Mouse (Mus musculus): ENCODE results near the gene Dda1.
A peak's percentile ranks its signal among the peaks of the same experiment; 100 is the strongest.
"Not testable (repeated sequence)": the region's sequence is repeated elsewhere in the genome, so short reads cannot be mapped to it uniquely, and the experiment has no call there.

The Dda1 gene

DNA sequence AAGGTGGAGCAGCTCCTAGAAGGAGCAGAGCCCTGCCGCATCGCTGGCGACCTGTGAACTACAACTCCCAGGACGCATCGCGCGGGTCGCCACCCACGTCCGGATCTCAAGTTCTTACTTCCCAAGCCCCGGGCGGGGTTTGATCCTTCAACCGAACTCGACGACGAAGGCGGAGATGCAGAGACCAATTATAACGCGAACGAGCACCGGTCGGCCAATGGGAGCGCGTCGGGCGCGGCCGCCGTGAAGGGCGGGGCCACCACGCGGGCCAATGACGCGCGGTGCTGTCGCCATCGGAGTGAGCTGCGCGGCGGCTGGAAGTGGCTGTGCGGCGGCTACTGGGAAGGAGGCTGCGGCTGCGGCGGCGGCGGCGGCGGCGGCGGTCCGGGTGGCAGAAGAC lies at the start of gene Dda1:
Dda1 (plus strand) TSS at position 284 of the 400 bp plus-strand sequence.
- peak; percentile 99 for DNase-seq

DNA sequence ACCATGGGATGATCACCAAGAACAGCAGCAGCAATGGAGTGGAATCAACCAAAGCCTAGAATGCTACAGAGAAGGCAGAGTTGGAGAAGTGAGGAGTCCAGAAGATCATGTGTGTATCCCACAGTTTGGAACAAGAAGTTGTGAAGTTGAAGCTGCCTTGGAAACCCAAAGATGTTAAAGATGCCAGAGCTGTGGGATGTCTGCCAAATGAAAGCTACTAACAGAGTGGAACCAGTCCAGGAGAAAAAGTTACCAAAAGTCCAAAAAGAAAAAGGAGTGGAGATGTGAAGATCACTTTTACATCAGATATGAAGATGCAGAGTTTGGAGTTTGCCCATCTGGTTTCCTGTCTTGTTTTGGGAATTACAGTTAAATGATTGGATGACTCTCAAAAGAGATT lies 46.9 kb upstream of the Dda1 start:
- DNase-seq = no peak

DNA sequence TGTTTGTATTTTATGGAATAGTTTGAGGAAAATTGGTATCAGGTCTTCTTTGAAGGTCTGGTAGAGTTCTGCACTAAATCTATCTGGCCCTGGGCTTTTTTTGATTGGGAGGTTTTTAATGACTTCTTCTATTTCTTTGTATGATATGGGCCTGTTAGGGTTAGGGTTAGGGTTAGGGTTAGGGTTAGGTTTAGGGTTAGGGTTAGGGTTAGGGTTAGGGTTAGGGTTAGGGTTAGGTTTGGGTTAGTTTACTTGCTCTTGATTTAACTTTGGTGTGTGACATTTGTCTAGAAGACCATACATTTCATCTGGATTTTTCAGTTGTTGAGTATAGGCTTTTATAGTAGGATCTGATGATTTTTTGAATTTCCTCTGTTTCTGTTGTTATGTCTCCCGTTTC lies 36.1 kb upstream of the Dda1 start:
- DNase-seq = not testable (repeated sequence)

DNA sequence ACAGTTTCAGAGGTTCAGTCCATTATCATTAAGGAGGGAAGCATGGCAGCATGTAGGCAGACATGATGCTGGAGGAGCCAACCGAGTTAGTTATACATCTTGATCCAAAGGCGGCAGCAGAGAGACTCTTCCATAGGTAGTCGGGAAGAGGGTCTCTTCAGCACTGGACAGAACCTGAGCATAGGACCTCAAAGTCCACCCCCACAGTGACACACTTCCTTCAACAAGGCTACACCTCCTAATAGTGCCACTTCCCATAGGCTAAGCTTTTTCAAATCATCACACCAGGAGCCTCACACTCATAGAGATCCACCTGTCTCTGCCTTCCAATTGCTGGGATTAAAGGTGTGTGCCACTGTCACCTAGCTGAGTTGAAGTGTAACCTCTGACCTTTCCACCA lies 32.0 kb upstream of the Dda1 start:
- DNase-seq = no peak

DNA sequence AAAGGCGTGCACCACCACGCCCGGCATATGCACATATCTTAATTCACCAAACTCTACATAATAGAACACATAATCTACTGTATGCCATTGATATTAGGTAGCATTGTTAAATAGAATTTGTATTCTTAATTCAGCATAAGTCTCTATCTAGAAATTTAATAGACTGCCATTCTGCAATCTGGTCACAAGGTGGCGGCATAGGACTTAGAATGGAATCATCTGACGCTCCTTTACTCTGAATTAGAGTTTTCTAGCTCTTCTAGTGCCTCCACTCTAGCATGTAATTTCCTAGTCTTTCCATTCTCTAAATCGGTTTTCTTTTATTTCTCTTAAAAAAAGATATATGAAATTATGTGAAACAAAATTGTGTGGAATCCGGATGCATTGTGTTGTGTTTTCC lies 27.6 kb upstream of the Dda1 start:
- DNase-seq = peak; percentile 27

DNA sequence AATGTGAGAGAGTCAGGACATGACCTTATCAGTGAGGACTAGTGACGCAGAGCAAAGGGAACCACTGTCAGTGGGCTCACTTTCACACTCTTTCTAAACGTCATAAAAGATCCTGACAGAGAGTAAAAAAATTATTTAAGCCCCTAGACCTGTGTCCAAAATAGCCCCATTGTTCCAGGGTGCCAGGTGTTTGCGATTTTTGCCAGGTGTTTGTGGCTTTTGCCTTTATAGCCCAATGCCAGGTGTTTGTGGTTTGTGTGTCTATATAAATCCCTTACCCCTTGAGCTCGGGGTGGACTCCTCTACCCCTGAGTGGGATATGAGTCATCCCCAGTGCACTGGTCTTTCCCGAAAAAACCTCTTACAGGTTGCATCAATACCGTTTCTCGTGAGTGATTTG lies 23.9 kb upstream of the Dda1 start:
- no peak for DNase-seq

DNA sequence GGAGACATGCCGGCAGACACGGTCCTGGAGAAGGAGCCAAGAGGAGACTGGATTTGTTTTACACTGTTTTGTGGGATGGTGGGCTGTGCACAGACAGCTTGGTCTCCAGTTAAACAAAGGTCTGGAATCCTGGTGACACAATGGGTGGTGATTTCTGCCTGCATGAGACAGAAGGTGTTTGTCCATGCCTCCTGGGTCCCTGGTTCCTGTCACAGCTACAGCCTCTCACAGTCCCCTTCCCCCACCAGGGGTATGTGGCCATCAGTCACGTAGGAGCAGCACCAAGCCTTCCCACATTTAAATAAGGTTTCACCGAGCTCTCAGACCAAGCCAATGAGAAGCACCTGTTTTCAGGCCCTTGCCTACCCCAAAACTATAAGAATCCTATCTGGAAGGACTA lies 17.7 kb upstream of the Dda1 start:
- DNase-seq = no peak

DNA sequence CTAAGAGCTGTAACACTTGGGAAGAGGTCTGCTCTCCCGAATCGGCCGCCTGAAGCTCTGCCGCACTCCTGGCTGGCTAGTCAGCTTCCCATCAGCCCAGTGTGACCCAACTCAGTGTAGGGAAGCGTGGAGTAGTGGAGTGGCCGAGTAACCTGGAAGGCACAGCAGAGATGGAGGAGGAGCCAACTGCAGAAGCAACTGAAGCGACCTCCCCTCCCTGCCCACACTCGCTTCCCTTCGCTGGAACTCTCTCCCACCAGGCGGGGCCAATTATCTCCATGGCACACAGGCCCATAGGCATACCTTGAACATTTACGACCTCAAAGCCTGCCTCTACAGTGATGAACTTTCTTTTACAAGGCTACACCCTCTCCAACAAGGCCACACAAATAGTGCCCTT lies 17.2 kb upstream of the Dda1 start:
- DNase-seq = no peak

DNA sequence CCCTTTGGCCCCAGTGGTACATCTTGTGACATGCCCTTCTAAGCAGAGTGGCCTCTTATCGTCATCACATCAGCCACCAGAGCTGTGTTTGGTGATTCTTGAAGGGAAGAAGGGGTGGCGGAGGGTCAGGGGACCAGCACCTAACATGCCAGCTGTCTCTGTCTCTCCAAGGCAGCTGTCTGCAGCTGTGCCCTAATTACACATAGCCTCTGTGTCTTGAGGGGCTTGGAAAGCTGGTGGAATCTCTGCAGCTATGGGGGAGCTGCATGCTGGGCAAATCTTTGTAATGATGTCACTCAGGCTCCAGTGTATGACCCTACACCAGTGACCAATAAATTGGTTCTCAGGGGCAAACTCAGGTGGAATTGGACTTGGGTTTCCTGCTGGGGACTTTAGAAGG lies 16.3 kb upstream of the Dda1 start:
- DNase-seq = no peak

DNA sequence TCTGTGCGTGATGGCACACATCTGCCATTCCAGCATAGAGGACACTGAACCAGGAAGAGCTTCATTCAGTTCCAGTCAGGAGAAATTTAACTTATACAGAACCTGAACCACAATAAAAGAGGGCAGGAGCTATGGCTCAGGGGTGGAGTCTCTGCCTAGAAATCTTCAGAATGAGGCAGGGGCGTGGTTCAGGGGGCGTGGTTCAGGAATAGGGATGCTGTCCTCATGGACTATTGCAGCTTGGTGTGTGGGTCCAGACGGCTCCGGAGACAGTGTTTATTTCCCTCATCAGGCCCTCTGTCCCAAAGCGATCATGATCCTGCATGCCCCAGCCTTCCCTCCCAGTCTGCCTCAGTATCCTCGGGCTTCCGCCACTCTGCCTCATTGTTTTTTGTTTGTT lies 14.3 kb upstream of the Dda1 start:
- no peak for DNase-seq

DNA sequence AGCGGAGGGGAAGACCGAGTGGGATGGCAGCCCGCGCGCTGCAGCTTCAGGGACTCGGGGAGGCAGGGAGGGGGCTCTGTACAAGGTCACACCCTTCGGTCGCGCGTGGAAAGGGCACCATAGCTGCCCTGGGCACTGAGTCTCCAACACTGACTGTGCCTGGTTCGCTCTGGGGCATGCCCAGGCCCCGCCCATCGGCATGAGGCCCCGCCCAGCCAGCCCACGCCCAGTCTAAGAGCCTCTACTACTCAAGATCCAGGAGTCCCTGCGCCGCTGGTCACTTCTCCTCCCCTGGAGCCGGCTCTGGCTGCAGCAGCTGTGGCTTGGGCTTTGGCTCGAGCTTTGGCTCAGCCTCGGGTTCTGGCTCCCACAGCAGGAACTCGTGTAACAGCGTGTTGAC lies 12.1 kb upstream of the Dda1 start:
- no peak for DNase-seq

DNA sequence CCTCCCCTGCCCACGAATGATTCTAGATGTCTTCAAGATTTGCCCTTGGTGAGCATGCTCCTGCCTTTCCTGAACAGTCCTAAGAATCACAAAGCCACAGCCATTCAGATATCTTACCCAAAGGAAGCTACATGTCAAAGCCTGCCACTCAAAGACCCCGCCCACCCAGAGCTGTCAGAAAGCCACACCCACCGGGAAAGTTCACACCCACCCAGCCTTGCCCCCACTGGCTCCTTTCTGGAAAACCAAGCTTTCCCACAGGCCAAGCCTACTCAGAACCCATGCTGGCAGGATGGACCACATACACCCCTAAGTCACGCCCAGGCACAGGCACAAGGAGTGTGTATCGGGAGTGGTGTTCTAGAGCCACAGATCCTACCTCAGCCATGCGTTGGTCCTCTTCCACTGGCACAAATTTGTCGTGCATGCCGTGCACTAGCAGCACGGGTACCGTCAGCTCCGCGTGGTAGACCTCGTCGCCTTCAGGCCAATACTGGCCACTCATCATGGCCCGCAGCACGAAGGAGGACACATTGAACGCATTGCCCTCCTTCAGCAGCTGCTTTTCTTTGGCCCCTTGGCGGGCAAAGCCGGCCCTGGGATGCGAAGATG lies 11.2 kb upstream of the Dda1 start:
- DNase-seq = no peak

DNA sequence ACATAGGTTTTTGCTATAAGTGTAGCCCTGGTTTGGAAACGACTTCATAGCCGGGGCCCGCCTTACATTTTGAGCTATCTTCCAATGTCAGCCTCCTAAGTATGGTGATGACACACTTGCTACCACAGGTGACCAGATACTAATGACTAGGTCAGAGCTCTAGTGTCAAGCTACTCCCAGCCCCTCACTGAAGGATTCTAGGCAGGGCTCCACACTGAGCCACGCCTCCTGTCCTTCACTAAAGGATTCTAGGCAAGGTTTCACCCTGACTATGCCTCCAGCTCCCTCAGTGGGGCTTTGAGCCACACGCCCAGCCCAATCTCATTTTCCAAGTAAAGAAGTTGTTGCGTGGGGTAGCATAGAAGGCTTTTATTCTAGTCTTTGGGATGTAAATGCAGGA lies 8.3 kb upstream of the Dda1 start:
- no peak for DNase-seq

DNA sequence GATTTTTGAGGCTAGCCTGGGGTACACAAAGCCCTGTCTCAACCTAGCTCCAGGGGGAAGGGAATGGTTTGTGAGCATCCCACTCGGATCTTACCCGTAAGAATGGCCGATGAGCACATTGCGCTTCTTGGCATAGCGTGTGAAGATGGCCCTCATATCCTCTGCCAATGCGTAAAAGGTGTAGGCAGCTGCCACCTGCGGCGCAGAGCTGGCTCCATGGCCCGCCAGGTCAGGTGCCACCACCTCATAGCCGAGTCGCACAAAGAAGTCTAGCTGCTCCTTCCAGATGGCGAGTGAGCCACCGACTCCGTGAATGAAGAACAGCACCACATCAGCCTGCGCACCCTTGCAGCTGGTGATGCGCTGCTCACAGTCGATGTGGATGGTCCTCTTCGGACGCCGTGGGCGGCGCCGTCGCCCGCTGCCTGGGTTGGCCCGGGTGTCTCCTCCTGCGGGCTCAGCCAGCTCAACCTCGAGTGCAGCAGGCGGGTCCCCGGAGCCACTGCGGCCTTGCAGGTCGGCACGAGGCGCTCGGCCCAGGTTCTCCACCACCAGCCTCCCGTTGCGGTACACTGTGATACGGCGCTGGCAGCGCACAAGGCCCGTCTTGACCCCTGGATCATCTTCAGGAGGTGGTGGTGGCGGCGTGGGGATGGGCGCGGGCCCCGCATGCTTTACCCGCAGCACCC lies 7.7 kb upstream of the Dda1 start:
- no peak for DNase-seq

DNA sequence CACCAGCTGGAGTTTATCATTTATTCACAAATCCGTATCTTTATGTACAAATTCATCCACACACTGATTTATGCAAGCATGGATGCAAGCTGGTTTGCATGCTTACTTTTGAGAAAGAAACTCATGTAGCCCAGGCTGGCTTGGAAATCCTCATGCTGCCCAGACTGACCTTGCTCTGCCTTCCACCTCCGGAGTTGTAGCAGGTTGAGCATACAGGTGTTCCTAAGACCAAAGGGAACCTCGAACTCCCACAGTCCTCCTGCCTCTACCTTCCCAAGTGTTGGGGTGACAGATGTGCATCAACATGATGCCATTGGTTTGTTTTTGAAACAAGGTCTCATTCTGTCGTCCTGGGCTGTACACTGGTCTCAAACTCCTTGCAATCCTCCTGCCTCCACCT lies 6.8 kb upstream of the Dda1 start:
- DNase-seq = no peak

DNA sequence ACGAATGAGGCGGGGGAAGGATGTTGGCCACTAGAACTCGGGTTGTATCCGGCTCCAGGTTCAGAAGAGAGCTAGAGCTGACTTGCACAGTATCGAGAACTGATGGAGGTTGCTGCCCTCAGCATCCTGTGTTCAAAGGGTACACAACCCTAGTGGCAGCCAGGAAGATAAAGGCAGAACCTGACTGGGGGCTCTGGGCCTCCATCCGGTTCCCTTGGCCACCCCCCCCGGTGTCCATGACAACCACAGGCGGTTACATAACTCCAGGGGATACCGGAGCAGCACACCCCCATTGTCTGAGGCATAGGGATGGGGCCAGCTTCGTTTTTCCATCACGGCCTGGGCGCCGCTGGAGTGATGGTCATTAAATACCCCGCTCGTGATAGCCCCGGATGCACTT lies 6.2 kb upstream of the Dda1 start:
- DNase-seq = no peak

DNA sequence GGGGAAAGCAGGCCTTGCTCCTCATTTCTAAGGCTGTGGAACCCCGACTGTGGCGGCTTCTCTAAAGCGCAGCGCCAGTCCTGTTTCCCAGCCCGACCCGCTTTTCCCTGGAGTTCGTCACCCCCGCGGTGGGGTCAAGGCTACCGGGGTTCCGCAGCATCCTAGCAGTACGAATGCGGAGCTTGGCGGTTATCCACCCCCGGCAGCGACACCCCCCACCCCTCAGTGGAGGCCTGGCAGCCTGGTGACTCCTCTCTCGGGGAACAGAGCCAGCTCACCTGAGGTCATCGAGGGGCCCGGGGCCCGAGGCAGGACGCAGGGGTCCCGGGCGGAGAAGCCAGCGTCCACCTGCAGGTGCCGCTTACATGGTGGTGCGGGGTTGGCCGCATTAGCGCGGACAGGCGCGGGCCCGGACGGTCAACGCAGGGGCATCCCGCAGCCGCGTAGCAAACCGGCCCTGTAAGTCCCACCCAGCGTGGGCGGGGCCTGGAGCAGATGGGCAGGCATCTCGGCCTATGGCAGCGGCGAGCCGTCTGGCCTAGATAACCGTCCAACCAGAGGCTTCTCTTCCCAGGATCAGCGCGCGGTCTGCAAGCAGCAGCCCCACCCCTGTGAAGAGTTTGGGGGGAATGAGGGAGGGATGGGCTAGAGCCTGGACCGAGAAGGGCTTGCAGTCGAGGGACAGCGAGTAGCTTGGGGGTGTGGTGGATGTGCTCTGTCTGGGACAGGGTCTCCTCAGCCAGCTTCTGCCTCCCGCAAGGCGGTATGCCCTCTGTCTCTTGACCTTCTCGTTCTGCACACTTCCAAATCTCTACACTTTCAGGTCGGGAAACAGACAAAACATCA lies 5.6 kb upstream of the Dda1 start, which contains the start of gene Abhd8:
Abhd8 (minus strand) TSS at position 468 of the 846 bp plus-strand sequence.
- peak; percentile 96 to 98 for DNase-seq

DNA sequence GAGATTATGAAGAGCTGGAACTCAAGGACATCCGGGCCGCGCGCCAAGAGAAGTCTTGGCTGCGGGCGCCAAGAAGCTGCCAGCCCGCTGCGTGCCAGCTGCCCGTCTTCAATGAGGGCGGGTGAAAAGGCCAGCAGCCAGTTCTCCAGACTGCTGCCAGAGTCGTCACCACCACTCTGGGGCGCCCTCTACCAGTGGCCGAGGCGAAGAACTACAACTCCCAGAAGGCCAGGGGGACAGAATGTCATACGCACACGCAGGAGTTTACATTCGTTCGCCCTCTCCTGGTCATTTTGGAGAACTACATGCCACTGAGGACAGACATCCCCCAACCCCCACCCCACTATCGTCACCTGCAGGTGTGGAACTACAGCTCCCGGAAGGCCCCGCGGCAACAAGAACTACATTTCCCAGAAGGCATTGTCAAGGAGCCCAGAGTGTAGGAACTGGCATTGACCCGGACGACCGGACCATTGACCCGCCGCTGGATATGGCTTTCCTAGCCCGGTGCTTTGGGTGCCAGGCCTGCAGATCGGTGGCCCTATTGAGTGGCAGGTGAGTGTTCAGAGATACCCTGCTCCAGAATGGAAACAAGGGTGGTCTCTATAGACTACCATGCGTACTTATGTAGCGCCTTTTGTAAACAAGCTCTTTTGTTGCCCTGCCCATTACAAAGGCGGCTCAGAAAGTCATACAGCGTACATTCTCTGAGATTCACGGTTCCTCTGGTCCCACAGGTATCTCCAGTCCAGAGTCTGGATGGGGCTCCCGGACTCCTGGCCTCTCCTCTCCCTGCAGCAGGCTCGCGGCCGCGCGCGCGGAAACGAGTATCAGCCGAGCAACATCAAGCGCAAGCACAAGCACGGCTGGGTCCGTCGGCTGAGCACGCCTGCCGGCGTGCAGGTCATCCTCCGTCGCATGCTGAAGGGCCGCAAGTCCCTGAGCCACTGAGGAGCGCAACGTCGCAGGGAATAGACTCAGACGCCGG lies 4.2 kb upstream of the Dda1 start, which contains the start of gene Mrpl34:
Mrpl34 (plus strand) TSS at position 447 of the 988 bp plus-strand sequence.
- peak; percentile 99 for DNase-seq

DNA sequence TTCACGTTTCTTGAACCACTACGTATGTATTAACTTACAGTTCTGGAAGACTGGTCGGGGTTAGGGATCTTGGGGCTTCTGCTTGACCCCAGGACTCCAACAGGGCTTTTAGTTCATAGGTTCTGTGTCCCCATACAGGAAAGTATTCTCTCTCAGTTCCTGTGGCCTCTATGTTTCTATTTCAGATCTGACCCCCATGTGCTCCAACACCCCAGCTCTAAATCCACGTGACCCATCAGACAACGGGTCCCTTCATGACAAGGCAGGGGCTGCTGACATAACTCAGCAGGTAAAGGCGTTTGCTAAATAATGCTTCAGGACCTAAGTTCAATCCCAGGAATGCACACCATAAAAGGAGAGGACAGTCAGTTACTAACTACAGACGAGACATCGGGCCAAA lies 3.3 kb upstream of the Dda1 start:
- DNase-seq = no peak

DNA sequence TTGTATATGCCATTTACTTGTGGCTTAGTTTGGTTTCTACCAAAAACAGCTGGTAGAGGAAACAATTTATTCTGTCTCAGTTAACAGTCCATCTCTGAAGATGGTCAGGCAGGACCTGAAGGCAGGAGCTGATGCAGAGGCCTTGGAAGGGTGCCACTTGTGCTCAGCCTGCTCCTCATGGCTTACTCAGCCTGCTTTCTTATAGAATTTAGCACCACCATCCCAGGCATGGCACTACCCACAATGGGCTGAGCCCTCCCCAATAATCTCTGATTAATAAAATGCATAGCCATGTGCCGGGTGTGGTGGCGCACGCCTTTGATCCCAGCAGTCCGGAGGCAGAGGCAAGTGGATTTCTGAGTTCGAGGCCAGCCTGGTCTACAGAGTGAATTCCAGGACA lies 2.8 kb upstream of the Dda1 start:
- no peak for DNase-seq

DNA sequence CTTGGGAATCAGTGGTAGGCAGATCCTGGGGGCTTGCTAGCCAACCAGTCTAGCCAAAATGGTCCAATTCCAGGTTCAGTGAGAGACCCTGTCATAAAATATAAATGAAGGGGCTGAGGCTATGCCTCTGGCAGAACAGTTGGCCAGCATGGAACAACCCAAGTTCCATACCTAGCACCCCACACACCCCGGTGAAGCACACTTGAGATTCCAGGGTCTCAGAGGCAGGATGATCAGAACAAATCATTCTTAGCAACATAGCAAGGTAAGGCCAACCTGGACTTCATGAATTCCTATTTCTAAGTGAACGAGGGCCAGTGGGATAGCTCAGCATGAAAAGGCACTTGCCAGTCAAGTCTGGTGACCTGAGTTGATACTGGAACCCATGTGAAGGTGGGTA lies 1.8 kb upstream of the Dda1 start:
- no peak for DNase-seq

DNA sequence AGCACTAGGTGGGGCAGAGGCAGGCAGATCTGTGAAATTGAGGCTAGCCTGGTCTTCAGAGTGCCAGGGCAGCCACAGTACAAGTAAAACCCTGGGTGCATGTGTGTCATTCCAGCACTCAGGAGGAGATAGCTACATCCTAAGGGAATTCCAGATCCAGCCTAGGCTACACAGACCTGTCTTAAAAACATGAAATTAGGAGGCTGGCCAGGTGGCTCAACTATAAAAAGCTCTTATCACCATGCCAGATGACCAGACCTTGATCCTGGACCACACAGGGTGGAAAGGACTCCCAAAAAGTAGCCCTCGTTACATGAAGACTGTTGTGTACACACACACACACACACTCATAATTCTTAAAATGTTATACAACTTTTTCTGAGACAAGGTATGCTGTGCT lies 998 bp upstream of the Dda1 start:
- DNase-seq = no peak

DNA sequence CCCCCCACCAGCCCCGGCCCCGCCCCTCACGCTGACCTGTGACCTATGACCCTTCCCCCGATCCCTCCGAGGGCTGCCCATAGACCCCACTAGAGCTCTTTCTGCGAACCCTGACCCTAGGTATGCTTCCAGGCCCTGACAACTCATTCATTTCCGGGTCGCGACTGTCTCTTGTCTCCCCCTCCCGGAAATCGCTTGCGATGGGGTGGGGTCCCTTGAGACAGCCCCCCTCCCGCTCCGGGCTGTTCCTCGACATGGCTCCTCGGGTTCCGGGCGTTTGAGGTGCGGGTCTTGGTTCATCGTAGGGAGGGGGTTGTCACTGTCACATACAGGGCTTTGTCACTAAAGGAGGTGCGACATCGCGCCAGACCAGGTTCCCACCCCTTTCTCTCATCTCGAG lies 412 bp downstream of the Dda1 start:
- peak in 1 of 2 experiments; percentile 51 for DNase-seq

Measured in kidney, adult 8-10 months (tissue).